Mouse (Mus musculus): ENCODE results near the gene Hoxa13. TPM values are rescaled to one million over a fixed set of nuclear protein-coding genes. Genes with fewer than 3 reads are reported as not detected.

The Hoxa13 gene
- total and polyA plus RNA-seq, 3 experiments, result not detected

DNA sequence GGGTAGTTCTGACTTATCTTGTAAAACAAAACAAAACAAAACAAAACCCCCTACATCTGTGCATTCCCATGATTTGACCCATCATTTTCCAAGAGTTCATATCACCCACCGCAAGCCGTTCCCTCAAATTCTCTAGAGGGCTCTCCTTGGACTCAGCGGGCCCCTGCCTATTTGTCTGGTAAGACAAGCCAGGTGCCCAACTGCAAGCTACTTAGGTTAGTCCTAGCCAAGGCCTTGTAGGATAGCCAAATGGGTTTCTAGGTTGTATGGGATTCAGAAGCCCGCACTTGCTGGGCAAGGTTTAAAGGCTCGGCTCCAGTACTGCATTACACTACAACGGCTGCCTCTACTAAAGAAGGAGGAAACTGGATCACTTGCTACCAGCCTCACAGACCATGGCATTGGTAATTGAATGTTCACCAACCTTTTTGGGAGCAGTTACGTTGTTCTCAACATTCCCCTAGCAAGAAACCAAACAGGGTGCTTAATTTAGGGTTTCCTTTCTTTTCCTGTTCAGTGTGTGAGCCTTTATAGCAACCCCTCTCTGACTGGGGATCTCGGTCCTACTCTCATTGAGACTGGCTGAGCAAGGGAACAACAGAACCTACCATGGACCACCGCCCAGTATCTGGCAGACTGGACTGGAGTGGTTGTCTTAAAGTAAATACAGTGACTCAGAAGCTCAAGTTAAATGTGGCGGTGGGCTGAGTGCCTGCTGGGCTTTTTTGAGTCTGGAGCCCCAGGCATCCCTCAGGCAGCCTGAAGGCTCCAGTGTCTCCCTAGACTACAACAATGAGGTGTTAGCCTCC, 23.1 kb downstream of the Hoxa13 start:
- no peaks in the 10 kb centered on the region for H3K4me1 ChIP-seq (ENCODE audit: control insufficient read depth in 1 of 2, insufficient read depth in 2 of 2, low read length in 2 of 2)
- no peaks in the 10 kb centered on the region for H3K36me3 ChIP-seq (ENCODE audit: control insufficient read depth in 1 of 2, insufficient read depth in 2 of 2, low read length in 2 of 2)
- no peak overlapping the region for H3K9ac ChIP-seq (ENCODE audit: control insufficient read depth, low read depth, low read length, poor library complexity, severe bottlenecking)
- no peak overlapping the region for H3K4me3 ChIP-seq (ENCODE audit: control insufficient read depth in 1 of 2, insufficient read depth in 1 of 2, low read depth in 2 of 2, low read length in 2 of 2)
- no peak overlapping the region for H3K27ac ChIP-seq (ENCODE audit: control insufficient read depth, low read depth, low read length)
- no peaks in the 10 kb centered on the region for H3K9me3 ChIP-seq (replicated peaks; ENCODE audit: insufficient read depth, low read length)
- H3K79me2 ChIP-seq (ENCODE audit: control insufficient read depth, insufficient read depth, low read length, poor library complexity), result no peaks in the 10 kb centered on the region
- TF ChIP-seq NELFE (IDR thresholded peaks at IDR 0.05; ENCODE audit: low read depth, low read length) (no peak), TBP (IDR thresholded peaks at IDR 0.05; ENCODE audit: low read depth, low read length) (no peak), POLR2AphosphoS5 (IDR thresholded peaks at IDR 0.05; ENCODE audit: borderline replicate concordance, low read depth, low read length) (no peak), BHLHE40 (IDR thresholded peaks at IDR 0.05; ENCODE audit: borderline replicate concordance, low read depth, low read length) (no peak), EP300 (IDR thresholded peaks at IDR 0.05; ENCODE audit: low read depth in 1 of 2, low read length in 2 of 2) (no peak), CHD2 (IDR thresholded peaks at IDR 0.05; ENCODE audit: low read length) (no peak), JUND (IDR thresholded peaks at IDR 0.05; ENCODE audit: low read depth, low read length) (no peak), RCOR1 (IDR thresholded peaks at IDR 0.05; ENCODE audit: low read depth, low read length) (no peak), CTCF (IDR thresholded peaks at IDR 0.05 in 2 of 3, conservative IDR thresholded peaks at IDR 0.05 in 1 of 3; ENCODE audit: control insufficient read depth in 1 of 3, insufficient read depth in 1 of 3, low read depth in 2 of 3, low read length in 3 of 3, poor library complexity in 1 of 3, severe bottlenecking in 1 of 3) (no peak), ZNF384 (IDR thresholded peaks at IDR 0.05; ENCODE audit: low read depth, low read length) (no peak), MXI1 (IDR thresholded peaks at IDR 0.05; ENCODE audit: low read depth, low read length) (no peak), HCFC1 (IDR thresholded peaks at IDR 0.05; ENCODE audit: low read depth, low read length) (no peak), MAFK (IDR thresholded peaks at IDR 0.05; ENCODE audit: borderline replicate concordance, low read depth, low read length) (no peak), TCF12 (IDR thresholded peaks at IDR 0.05; ENCODE audit: low read depth, low read length) (no peak), E2F4 (IDR thresholded peaks at IDR 0.05; ENCODE audit: borderline replicate concordance, low read depth, low read length) (no peak), ELF1 (IDR thresholded peaks at IDR 0.05; ENCODE audit: low read depth, low read length) (no peak), GATA1 (IDR thresholded peaks at IDR 0.05; ENCODE audit: low read depth, low read length) (no peak), ZMIZ1 (IDR thresholded peaks at IDR 0.05; ENCODE audit: low read depth, low read length) (no peak), TAL1 (IDR thresholded peaks at IDR 0.05; ENCODE audit: low read length) (no peak), SMC3 (IDR thresholded peaks at IDR 0.05; ENCODE audit: low read depth, low read length) (no peak)
- H3K27me3 ChIP-seq (ENCODE audit: control insufficient read depth in 1 of 2, insufficient read depth in 2 of 2, low read length in 2 of 2), result no peaks in the 10 kb centered on the region
- no peak for DNase-seq (ENCODE audit: low read depth, low spot score)

DNA sequence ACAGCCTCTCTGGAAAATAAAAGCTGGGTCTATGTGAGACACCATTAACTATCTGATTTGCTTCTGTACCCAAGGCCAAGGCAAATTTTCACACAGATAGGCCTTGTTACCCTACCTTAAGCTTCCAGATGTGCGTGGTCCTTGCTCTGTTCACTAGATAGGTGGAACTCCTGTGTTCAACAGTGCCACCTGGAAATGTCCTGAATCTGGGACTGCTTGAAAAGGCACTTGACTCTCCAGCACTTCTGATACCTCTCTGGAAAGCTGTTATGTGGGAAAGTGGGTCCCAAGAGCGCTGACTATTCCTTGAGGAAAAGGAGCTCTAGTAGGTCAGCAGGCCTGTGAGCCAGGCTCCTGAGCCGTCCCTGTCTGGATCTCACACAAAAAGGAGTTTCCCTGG, 23.9 kb downstream of the Hoxa13 start:
- no peak for TF ChIP-seq ZNF384 (IDR thresholded peaks at IDR 0.05; ENCODE audit: low read depth, low read length)
- TF ChIP-seq HCFC1 (IDR thresholded peaks at IDR 0.05; ENCODE audit: low read depth, low read length), result no peak
- TF ChIP-seq TAL1 (IDR thresholded peaks at IDR 0.05; ENCODE audit: low read length), result no peak
- no peak for TF ChIP-seq SIN3A (IDR thresholded peaks at IDR 0.05; ENCODE audit: low read length)
- TF ChIP-seq MAX (IDR thresholded peaks at IDR 0.05; ENCODE audit: low read length), result no peak
- TF ChIP-seq POLR2AphosphoS5 (IDR thresholded peaks at IDR 0.05; ENCODE audit: borderline replicate concordance, low read depth, low read length), result no peak
- TF ChIP-seq NELFE (IDR thresholded peaks at IDR 0.05; ENCODE audit: low read depth, low read length), result no peak
- no peak for TF ChIP-seq POLR2AphosphoS2 (IDR thresholded peaks at IDR 0.05; ENCODE audit: low read length)
- no peak for TF ChIP-seq ZMIZ1 (IDR thresholded peaks at IDR 0.05; ENCODE audit: low read depth, low read length)
- no peak for TF ChIP-seq ZC3H11A (IDR thresholded peaks at IDR 0.05; ENCODE audit: low read depth, low read length)
- TF ChIP-seq USF1 (IDR thresholded peaks at IDR 0.05; ENCODE audit: low read depth, low read length), result no peak
- no peak for TF ChIP-seq MYC (IDR thresholded peaks at IDR 0.05; ENCODE audit: low read depth, low read length)

More for the DNA sequence above, 23.9 kb downstream of the Hoxa13 start:
- H3K4me1 ChIP-seq (ENCODE audit: control insufficient read depth in 1 of 2, insufficient read depth in 2 of 2, low read length in 2 of 2), result no peaks in the 10 kb centered on the region
- no peak overlapping the region for H3K27ac ChIP-seq (ENCODE audit: control insufficient read depth, low read depth, low read length)
- no peaks in the 10 kb centered on the region for H3K79me2 ChIP-seq (ENCODE audit: control insufficient read depth, insufficient read depth, low read length, poor library complexity)
- H3K9ac ChIP-seq (ENCODE audit: control insufficient read depth, low read depth, low read length, poor library complexity, severe bottlenecking), result no peak overlapping the region
- H3K9me3 ChIP-seq (replicated peaks; ENCODE audit: insufficient read depth, low read length), result no peaks in the 10 kb centered on the region
- no peak for DNase-seq (ENCODE audit: low read depth, low spot score)
- H3K4me3 ChIP-seq (ENCODE audit: control insufficient read depth in 1 of 2, insufficient read depth in 1 of 2, low read depth in 2 of 2, low read length in 2 of 2), result no peak overlapping the region
- no peaks in the 10 kb centered on the region for H3K27me3 ChIP-seq (ENCODE audit: control insufficient read depth in 1 of 2, insufficient read depth in 2 of 2, low read length in 2 of 2)
- H3K36me3 ChIP-seq (ENCODE audit: control insufficient read depth in 1 of 2, insufficient read depth in 2 of 2, low read length in 2 of 2), result no peaks in the 10 kb centered on the region
